Mouse (Mus musculus) right cerebral cortex, postnatal 25 days (tissue): ENCODE results near the gene Poc1b.

Experiments
- DNase-seq: peaks from one replicate; pipeline ENCODE4 v3.0.0; 2022

The Poc1b gene

DNA sequence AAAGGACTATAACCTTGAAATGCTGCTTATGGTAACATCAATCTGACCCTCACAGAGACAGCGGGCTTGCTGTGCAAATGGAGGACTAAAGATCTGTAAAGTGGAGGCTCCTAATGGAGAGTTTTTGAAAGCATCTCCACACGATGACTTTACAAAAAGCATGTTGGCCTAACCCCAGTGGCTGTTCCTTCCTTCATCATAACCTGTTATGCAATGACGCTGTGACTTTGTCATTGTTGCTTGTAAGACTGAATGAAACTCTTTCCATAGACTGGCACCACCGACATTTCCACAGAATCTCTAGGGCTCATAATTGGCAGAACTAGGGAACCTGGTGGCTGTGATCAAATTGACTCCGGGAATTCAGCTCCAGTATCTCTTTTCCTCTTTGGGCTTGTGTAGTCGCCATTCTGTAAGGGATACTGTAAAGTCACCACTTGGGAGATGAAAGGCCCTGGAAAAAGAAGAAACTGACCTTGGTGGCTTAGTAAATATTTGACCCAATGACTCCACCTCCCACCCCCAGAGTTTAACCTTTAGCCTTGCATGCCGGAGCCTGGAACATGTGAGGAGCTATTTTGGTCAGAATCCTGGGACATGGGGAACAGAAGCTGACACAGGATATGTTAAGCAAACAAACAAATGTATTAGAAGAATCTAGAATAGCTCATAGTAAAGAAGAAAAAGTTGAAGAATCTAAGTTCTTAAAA is 125.8 kb downstream of the Poc1b start:
- no peak for DNase-seq

DNA sequence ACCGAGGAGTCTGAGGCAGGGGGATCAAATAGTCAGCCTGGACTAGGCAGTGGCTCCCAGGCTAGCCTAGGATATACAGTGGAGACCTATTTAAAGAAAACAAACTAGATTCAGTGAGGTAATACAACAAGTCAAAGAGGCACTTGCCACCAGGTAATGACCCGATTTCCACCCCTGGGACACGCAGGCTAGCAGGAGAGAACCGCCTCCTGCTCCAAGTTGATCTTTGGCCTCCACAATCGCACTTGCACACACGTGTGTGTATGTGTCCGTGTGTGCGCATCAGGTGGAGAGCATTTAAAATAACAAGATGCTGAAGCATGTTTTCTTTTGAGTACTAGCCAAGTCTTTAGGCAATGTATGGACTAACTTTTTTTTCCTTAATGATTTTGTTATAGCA is 127.5 kb downstream of the Poc1b start:
- no peak for DNase-seq

DNA sequence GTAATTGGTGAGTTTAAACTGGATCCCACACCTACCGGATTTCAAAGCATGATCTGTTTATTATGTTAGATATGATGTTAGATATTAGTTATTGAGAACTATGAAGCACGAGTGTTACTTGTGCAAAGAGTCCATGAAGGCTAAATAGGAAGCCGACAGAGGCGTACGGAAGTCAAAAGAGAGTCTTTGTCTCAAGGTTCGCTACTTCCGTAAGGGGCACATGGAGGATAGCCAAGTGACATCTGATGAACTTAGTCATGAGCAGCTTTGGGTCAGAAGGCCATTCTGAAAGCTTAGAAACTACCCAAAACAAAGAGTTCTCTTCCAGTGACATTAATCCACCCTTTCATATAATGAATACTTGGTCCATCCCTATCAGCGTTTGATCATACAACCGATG is 128.2 kb downstream of the Poc1b start:
- DNase-seq: no peak

DNA sequence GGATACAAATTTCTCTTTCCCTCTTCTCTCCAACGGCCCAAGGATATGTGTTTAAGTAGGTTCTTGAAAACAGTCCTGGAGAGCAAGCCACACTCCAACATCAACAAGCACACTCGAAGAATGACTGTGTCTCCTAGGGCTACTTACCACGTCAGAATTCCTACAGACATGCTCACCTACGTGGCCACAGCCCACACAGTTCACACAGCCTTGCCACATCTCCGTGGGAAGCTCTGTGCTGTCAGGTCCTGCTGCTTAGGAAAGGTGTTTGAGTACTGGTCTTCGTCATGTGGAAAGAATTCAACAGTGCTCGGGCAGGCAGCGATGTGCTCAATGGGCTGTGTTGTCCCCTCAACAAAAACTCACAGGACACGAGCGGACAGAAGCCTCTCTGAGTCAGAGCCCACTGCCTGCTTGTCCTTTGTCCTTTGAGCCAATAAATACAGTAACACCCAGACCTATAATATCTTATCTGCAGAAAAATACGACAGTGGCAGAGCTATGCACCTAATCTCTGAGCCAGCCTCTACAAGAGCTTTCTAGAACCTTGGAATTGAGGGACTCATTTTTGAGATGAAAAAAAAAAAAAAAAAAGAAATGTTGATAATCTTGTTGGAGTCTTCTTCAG is 130.5 kb downstream of the Poc1b start:
- DNase-seq: no peak

DNA sequence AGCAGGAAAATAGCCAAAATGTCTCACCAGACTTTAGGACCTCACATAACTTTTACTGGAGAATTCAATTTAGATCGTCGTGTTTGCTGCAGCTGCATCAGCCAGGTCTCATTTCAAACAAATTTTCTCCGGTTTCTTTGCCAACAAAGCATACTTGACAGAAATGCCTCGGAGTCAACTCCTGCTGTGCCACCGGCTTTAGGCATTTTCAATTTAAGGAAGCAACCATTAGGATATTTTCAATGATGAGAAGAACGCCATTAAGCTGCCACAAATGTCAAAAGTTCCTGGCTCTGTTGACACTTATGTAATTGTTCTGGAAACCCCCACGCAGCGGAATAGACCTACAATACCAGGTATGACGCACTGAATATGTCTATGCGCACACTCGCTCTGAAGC is 131.7 kb downstream of the Poc1b start:
- no peak for DNase-seq

DNA sequence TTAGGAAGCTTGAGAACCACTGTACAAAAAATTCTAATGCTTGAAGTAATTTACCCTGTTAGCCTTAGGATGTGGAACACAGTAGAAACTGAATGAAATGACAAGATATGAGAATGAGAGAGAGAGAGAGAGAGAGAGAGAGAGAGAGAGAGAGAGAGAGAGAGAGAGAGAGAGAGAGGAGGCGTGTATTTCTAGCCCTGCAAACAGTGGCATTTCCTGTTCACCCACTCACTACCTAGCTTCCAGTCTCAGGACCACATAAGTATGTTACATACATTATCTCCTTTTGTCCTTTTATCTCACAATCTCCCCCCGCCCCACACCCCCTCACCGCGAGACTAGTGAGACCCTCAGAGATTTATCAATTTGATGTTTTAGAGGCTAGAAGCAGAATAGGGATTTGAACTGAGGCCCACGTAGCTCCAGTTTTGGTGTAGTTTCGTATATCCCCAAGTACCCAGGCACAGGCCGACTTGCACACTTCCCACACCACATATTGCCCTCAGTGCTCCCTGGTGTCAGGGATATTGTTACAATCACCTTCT is 134.5 kb downstream of the Poc1b start:
- no peak for DNase-seq

DNA sequence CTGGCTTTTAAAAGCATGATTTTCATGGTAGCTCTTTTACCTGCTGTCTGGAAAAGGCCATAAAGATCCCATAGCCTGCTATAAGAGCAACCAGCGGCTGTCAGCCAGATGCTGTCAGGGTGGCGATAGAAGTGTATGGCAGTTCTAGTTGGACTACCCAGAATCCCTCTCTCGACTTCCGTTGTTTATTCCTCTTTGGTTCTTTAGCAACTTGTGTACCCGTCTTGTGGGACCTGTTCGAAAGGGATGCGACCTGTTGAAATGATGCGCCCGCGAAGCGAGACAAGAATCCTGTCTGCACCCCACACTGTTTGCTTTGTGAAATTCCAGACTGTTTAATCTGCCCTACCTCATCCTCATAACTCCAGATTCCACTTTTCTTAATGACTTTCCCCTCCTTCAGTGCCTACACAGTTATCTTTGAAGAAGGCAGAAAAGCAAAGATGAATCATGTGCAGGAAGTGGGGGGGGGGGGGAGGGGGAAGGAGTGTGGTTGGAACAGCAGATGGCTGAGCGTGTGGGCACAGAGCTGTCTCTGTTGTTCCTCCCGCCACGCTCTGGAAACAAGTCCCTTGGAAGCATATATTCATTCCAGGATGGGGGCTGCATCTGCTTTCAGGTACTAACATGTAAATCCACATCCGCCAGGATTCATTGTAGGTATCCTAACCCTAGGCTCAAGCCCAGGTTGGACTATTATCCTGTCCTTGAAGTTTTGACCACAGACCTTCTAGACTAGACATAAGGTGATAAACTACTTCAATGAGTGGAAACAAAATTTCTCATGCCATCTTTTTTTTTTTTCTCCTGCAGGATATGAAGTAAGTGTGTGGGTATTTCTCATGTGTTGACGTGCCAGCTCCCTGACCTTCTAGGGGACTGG is 135.2 kb downstream of the Poc1b start:
- DNase-seq: peak; percentile 73

DNA sequence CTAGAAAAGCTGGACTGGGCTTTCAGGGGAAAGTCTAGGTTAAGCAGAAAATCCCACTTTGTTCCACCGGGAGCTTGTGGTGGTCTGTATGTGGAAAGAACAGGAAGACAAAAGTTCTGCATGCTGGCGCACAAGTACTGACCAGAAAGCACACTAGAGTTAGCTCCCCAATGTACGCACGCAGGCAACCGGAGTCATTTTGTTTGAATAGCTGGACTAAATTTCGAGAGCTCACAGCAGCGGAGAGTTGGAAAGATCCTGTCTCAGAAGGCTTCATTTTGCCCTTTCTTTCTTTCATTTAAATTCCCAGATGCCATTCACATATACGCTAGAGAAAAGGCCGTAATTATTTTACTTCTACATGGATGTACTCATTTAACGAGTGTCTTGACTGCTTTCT is 135.9 kb downstream of the Poc1b start:
- DNase-seq: no peak

DNA sequence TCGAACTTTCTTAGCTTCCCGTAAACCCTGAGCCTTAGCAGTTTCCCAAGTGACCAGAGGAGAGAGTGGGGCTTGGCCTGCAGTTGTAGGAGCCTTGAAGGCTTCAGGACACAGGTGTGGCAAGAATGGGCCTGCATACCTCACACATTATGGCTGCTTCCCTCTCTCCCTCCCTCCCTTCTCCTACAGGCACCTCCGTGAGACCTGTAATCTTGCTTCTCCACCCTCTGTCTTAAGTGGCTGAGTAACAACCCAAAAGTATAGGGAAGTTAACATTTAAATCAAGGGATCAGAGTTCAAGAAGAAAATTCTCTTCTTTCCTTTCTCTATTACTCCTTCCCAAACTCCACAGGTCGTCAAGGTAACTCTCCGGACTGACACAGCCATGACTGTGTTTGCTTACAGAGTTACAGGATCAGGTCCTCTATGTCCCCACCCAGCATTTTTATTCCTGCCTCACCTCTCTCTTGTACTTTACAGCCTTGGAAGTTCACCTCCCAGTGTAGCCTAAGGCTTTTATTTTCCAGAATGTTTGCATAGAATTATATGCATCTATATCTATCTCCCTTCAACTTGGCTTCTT is 137.2 kb downstream of the Poc1b start:
- DNase-seq: no peak

DNA sequence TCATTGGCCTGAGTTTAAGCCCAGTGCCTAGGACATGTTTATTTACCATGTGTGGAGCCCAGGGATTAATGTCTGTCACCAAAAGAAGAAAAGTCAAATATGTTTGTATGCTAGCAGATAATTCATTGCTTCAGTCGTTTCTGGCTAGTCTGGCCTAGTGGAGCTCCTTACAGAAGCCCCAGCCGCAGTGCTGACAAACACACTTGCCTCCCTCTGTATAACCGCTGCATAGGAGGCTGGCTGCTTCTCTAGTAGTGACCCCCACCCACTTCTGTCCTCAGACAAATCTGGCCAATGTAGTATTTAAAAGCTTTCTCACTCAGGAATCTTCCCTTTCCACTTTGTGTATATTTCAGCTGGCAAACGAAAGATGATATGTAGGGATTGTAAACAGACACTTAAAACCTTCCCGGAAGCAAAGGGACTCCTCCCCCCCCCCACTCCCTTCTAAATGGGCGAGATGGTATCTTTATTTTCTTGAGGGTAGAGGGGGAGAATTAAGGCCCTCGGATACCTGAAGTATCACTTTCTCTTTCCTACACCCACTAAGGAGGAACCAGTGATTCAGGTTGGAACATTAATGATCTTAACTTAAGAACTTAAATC is 137.9 kb downstream of the Poc1b start:
- no peak for DNase-seq

DNA sequence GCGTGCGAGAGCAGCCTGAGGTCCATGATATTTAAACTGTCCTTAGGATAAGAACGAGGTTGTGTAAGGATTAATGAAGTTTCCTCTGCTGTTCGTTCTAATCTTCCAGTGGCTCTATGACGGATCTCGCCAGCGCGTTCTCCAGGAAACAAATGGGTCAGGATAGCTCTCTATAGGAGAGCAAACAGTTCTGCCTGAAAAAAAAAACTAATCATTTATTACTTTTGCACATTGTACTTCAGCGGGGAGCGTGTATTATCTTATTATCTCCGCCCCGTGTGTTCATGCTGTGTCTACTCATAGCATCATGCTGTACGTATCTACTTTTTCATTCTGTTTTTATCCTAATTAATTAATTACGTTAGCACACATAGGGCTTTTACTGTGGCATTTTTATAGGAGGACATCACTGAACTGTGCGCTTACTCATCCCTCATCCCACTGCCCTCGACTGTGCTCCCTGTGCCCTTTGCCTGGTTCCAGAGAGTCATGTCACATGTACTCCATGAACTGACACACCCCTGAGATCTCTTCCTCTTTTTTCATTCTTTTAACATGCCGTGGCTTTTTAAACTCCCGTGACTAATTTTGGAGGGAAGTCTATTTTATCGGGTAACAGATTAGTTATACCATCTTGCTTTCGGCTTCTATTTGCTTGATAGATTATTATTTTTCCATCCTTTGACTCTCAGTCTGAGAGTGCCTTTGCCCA is 140.1 kb downstream of the Poc1b start:
- DNase-seq: no peak
